Mouse (Mus musculus) B cell, adult (primary cell): ENCODE data around the gene Zfp729b. TPM values are rescaled to one million over a fixed set of nuclear protein-coding genes. Genes with fewer than 3 reads are reported as not detected.

Experiments used
- total RNA-seq: library from RNA; stranded (reverse); gene quantifications from 4 replicates; pipeline ENCODE4 v1.2.4, GENCODE M21; 2023; ENCODE audit not compliant: inconsistent age

The Zfp729b gene
- total RNA-seq: 16.4 to 18.3 TPM (median 17.3 TPM) in 4 replicates

GRCm38 (mm10) chr13:67609066-67609876, at the start of gene Zfp729b:
TSS of gene Zfp729b (minus strand) at chr13:67609707.

DNA sequence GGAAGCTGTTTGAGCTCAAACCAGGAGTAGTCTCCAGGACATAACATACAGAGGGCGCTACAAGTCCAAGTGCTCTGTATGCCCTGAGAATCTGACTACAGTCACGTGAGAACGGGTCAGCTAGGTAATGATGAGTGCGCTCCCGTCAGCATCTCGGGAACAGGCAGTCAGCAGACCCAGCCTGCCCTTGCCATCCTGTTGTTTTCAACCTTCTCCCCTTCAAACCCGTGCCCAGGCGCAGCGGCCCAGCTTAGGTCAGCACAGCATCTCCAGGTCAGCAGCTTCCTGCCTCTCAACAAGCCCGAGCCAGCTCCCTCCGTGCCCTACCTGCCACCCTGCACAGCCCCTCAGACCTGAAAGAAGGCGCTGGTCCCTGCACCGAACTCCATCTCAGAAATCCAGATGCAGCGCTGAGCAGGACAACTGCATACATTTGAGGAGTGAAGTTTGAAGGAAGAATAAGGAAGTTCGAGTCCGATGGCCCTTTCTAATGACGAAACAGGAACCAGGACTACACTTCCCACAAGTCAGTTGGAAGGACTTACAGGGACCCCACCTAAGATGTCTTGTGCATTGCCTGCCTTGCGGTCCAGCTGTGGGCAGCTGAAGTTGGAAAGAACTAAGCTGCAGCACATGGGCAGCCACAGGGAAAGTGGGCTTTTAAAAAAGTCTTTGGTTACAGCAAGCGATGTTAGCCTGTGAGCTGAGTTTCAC, 27.9 kb upstream of the Zfp729b start, which contains the start of the genes Gm49345 and Zfp729a:
Gene Gm49345, minus strand, starts transcription at position 476 of the 714 bp plus-strand sequence.
Gene Zfp729a, minus strand, starts transcription at position 498 of the 714 bp plus-strand sequence.

GRCm38 (mm10) chr13:67553730-67554129, 55.8 kb downstream of the Zfp729b start, which contains the start of gene Zfp748:
TSS of gene Zfp748 (minus strand) at chr13:67553830.

Other genes starting within 250 kb of the Zfp729b start
- gene Gm28044, start 249.2 kb downstream of the Zfp729b start, total RNA-seq: 2.5 to 6.7 TPM (median 6.6 TPM) in 3 of 4 replicates, not detected in the other
- 7.8 to 9.4 TPM (median 7.9 TPM) in 4 replicates for gene Zfp953, start 249.1 kb downstream of the Zfp729b start, total RNA-seq
- 2.2 to 4.9 TPM (median 4.1 TPM) in 4 replicates for gene Gm28041, start 234.0 kb downstream of the Zfp729b start, total RNA-seq
- 7.2 to 10.0 TPM (median 9.6 TPM) in 4 replicates for gene Zfp456, start 233.9 kb downstream of the Zfp729b start, total RNA-seq
- 12.8 to 16.8 TPM (median 14.1 TPM) in 4 replicates for gene Zfp429, start 209.9 kb downstream of the Zfp729b start, total RNA-seq
- gene Zfp459, start 188.3 kb downstream of the Zfp729b start, total RNA-seq: 1.7 to 2.6 TPM (median 2.5 TPM) in 4 replicates
- 5.8 to 9.0 TPM (median 7.8 TPM) in 4 replicates for gene Zfp874a, start 158.1 kb downstream of the Zfp729b start, total RNA-seq
- gene Zfp874b, start 125.4 kb downstream of the Zfp729b start, total RNA-seq: 7.0 to 17.0 TPM (median 10.2 TPM) in 4 replicates
- gene Zfp58, start 109.2 kb downstream of the Zfp729b start, total RNA-seq: 9.4 to 11.2 TPM (median 10.4 TPM) in 4 replicates
- 0.78 to 1.1 TPM in 2 of 4 replicates, not detected in the others for gene Gm26965, start 83.6 kb downstream of the Zfp729b start, total RNA-seq
- 20.7 to 26.4 TPM (median 23.8 TPM) in 4 replicates for gene Zfp87, start 83.5 kb downstream of the Zfp729b start, total RNA-seq
- 8.5 to 9.6 TPM (median 8.9 TPM) in 4 replicates for gene Zfp748, start 55.9 kb downstream of the Zfp729b start, total RNA-seq
- 1.3 to 3.0 TPM (median 2.0 TPM) in 3 of 4 replicates, not detected in the other for gene Gm49345, start 28.1 kb upstream of the Zfp729b start, total RNA-seq
- gene Zfp729a, start 28.1 kb upstream of the Zfp729b start, total RNA-seq: 12.9 to 21.6 TPM (median 16.5 TPM) in 4 replicates
- 10.1 to 14.1 TPM (median 12.8 TPM) in 4 replicates for gene Zfp738, start 77.4 kb upstream of the Zfp729b start, total RNA-seq
- 13.1 to 14.2 TPM (median 13.6 TPM) in 4 replicates for gene Zfp65, start 119.5 kb upstream of the Zfp729b start, total RNA-seq
- 3.8 to 9.3 TPM (median 5.0 TPM) in 4 replicates for gene Zfp85, start 145.5 kb upstream of the Zfp729b start, total RNA-seq
- gene Zfp493, start 170.0 kb upstream of the Zfp729b start, total RNA-seq: 1.9 to 4.8 TPM (median 3.5 TPM) in 4 replicates
- gene Zfp273, start 204.0 kb upstream of the Zfp729b start, total RNA-seq: 4.5 to 5.7 TPM (median 5.1 TPM) in 4 replicates
- not detected in 4 replicates for gene Gm10037, start 221.4 kb upstream of the Zfp729b start, total RNA-seq